Mouse (Mus musculus) neural tube, embryonic 15.5 days (tissue): Measurements from ENCODE around the gene Eno2. TPM values are rescaled to one million over a fixed set of nuclear protein-coding genes. Genes with fewer than 3 reads are reported as not detected.
A peak's percentile ranks its signal among the peaks of the same experiment; 100 is the strongest.

ENCODE experiments used
- ATAC-seq: fragments of 200-750 bp; cut with Nextera tagmentation; 2 replicates; pipeline ENCODE4 v1.8.0; 2017; ENCODE audit warnings: mild to moderate bottlenecking, moderate TSS enrichment, moderate library complexity; ENCODE audit not compliant: low FRiP score
- H3K27ac ChIP-seq: fragments of 300-500 bp; sonication (generic); replicated peaks from 2 replicates; pipeline ENCODE4 v1.5.1; 2015; ENCODE audit warnings: mild to moderate bottlenecking, inconsistent platforms
- H3K27me3 ChIP-seq: fragments of 300-500 bp; sonication (generic); replicated peaks from 2 replicates; pipeline ENCODE4 v1.6.1; 2015; ENCODE audit warnings: inconsistent platforms
- H3K36me3 ChIP-seq: fragments of 300-500 bp; sonication (generic); 2 replicates; pipeline ENCODE4 v1.6.1; 2015; ENCODE audit warnings: inconsistent platforms
- H3K4me1 ChIP-seq: fragments of 300-500 bp; sonication (generic); 2 replicates; pipeline ENCODE4 v1.6.1; 2015; ENCODE audit warnings: inconsistent platforms
- H3K4me2 ChIP-seq: fragments of 300-500 bp; sonication (generic); 2 replicates; pipeline ENCODE4 v1.6.1; 2015; ENCODE audit warnings: inconsistent platforms, mild to moderate bottlenecking, moderate library complexity
- H3K4me3 ChIP-seq: fragments of 300-500 bp; sonication (generic); replicated peaks from 2 replicates; pipeline ENCODE4 v1.5.1; 2015; ENCODE audit warnings: mild to moderate bottlenecking, inconsistent platforms
- H3K9ac ChIP-seq: fragments of 300-500 bp; sonication (generic); replicated peaks from 2 replicates; pipeline ENCODE4 v1.6.1; 2015; ENCODE audit warnings: mild to moderate bottlenecking, inconsistent platforms
- H3K9me3 ChIP-seq: fragments of 300-500 bp; sonication (generic); replicated peaks from 2 replicates; pipeline ENCODE4 v1.6.1; 2016; ENCODE audit warnings: inconsistent platforms
- WGBS: fragments of 180-500 bp; shearing (Covaris S2); methylation state at CpG from one replicate; pipeline ENCODE4 v1.1.7; 2015; ENCODE audit warnings: mixed read lengths; 5-methylcytosine and 5-hydroxymethylcytosine counted together
- polyA plus RNA-seq: library from polyadenylated mRNA; unstranded; fragments of >200 nt; fragmentation: Nextera tagmentation; extraction: Ambion mirVana; gene quantifications from 2 replicates; pipeline ENCODE4 v1.2.1, GENCODE M21; 2015

Eno2 gene
- polyA plus RNA-seq, 1 experiment from 2014 or later: 226 TPM

- Histone ChIP-seq H3K27me3 (no peaks in the 10 kb centered on the region), H3K9me3 (no peaks in the 10 kb centered on the region), H3K27ac (peak overlapping the region; percentile 87), H3K4me2 (peak overlapping the region; percentile 81), H3K4me3 (peak overlapping the region; percentile 44), H3K9ac (peak overlapping the region; percentile 57), H3K36me3 (peaks cover 62% of the 10 kb centered on the region), H3K4me1 (peaks cover 47% of the 10 kb centered on the region)
- under 1% methylated on average over 84 of the region's 85 CpGs for WGBS
- peak; percentile 82 for ATAC-seq
Measured at GRCm38 (mm10) chr6:124745490-124746295, 23.8 kb downstream of the Eno2 start.

DNA sequence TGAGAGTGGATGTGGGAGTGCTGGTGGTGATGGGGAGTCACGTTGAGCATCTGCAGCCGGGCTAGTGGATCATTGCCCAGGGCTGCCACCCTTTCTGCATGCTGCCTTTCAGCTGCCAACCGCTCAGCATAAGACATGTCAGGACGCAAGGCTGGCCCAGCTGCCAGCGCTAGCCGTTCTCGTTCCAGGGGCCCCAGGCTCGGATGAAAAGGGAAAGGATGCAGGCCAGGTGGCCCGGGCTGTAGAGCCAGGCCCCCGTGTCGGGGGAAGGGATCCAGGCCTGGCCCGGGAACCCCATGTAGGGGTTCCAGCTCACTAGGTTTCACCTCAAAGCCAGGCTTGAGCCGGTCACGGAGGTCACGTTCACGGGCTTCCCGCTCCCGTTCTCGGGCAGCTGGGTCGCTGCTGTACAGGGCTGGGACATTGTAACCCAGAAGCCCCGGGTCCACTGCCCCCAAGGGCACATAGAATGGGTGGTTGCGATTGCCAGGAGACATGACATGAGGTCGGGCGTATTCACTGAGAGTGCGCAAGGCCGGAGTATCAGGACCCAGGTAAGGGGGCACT, 24.6 kb downstream of the Eno2 start:
- H3K9me3 ChIP-seq: no peaks in the 10 kb centered on the region
- H3K4me2 ChIP-seq: peak overlapping the region; percentile 81
- peaks cover 61% of the 10 kb centered on the region for H3K36me3 ChIP-seq
- ATAC-seq: peak; percentile 1
- no peaks in the 10 kb centered on the region for H3K27me3 ChIP-seq
- H3K4me3 ChIP-seq: peak overlapping the region; percentile 44
- WGBS: 73% methylated on average over 26 of the region's 26 CpGs
- peaks cover 45% of the 10 kb centered on the region for H3K4me1 ChIP-seq
- H3K9ac ChIP-seq: peak overlapping the region; percentile 42; the same call in 1 of the 2 replicates
- peak overlapping the region; percentile 87 for H3K27ac ChIP-seq

- Histone ChIP-seq H3K9ac (no peak overlapping the region), H3K4me1 (peaks cover 57% of the 10 kb centered on the region), H3K27me3 (no peaks in the 10 kb centered on the region), H3K9me3 (no peaks in the 10 kb centered on the region), H3K36me3 (peaks cover 49% of the 10 kb centered on the region), H3K27ac (no peak overlapping the region), H3K4me3 (no peak overlapping the region), H3K4me2 (no peak overlapping the region)
- 88% methylated on average over 8 of the region's 8 CpGs for WGBS
- ATAC-seq: no peak
Measured at GRCm38 (mm10) chr6:124743647-124744046, 25.8 kb downstream of the Eno2 start.

DNA sequence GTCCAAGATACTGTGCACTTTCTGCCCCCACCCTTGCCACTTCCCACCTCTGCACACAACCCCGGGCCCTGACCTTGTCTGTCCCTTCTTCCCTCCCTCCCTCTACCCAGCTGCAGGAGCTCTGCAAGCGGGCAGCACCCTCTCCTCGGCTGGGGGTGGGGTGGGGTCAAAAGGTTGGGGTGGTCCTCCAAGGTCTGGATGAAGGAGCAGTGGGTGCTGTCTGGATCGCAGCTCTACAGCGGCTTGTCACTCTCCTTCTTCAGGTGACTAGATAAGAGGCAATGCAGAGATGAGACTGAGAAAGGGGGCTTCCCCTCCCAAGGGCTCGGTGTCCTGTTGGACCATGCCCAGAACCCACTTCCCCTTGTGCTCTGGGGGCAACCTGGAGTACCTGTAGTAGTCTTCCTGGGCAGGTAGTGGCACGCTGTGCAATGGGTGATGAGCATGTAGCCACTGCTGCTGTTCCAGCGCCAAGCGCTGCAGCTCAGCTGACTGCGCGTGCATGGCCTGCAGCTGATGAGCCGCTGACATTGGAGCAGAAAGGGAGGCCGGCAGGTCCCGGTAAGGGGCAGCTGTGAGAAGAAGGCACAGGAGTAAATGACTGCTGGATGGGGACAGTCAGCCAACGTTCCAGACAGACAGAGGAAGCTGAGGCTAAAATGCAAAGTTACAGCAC, 26.5 kb downstream of the Eno2 start:
- WGBS: 91% methylated on average over 15 of the region's 15 CpGs
- Histone ChIP-seq H3K4me1 (peaks cover 59% of the 10 kb centered on the region), H3K9ac (no peak overlapping the region), H3K4me3 (no peak overlapping the region), H3K27me3 (no peaks in the 10 kb centered on the region), H3K9me3 (no peaks in the 10 kb centered on the region), H3K27ac (peak overlapping the region; percentile 10; the same call in 1 of the 2 replicates), H3K4me2 (no peak overlapping the region), H3K36me3 (peaks cover 42% of the 10 kb centered on the region)
- ATAC-seq: no peak

DNA sequence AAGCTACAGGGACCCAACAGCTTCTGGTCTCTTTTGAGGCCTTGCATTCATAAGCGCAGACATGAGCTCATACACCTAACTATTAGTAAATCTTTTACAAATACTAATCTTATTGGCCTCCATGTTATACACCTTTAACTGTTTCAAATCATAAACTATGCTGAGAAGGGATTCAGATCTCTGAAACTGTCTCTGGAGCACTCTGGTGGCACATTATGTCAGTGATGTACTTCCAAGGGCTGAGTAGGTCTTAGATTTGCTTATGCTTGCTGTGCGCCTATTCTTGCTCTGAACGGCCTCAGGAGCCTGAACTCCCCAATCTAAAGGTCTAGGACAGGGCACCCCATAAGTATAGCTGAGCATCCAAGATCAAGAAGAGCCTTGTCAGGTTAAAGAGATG, 27.6 kb downstream of the Eno2 start:
- WGBS: 66% methylated on average over 3 of the region's 3 CpGs
- Histone ChIP-seq H3K4me1 (peaks cover 56% of the 10 kb centered on the region), H3K27me3 (no peaks in the 10 kb centered on the region), H3K4me3 (peak overlapping the region; percentile 65), H3K9me3 (no peaks in the 10 kb centered on the region), H3K9ac (peak overlapping the region; percentile 95), H3K27ac (peak overlapping the region; percentile 99), H3K36me3 (peaks cover 31% of the 10 kb centered on the region), H3K4me2 (peak overlapping the region; percentile 84)
- no peak for ATAC-seq

- peak; percentile 84 for ATAC-seq
- Histone ChIP-seq H3K4me3 (peak within 1 kb of the TSS; percentile 65), H3K36me3 (peaks cover 28% of the 10 kb centered on the region), H3K4me1 (peaks cover 49% of the 10 kb centered on the region), H3K27ac (peak within 1 kb of the TSS; percentile 99), H3K9ac (peak within 1 kb of the TSS; percentile 95), H3K9me3 (no peaks in the 10 kb centered on the region), H3K4me2 (peak within 1 kb of the TSS; percentile 84), H3K27me3 (no peaks in the 10 kb centered on the region)
- under 1% methylated on average over 41 of the region's 41 CpGs for WGBS
Measured at GRCm38 (mm10) chr6:124740888-124741761, 28.3 kb downstream of the Eno2 start, which contains the start of gene Grcc10. Gene Grcc10, minus strand, starts transcription at chr6:124741374.

DNA sequence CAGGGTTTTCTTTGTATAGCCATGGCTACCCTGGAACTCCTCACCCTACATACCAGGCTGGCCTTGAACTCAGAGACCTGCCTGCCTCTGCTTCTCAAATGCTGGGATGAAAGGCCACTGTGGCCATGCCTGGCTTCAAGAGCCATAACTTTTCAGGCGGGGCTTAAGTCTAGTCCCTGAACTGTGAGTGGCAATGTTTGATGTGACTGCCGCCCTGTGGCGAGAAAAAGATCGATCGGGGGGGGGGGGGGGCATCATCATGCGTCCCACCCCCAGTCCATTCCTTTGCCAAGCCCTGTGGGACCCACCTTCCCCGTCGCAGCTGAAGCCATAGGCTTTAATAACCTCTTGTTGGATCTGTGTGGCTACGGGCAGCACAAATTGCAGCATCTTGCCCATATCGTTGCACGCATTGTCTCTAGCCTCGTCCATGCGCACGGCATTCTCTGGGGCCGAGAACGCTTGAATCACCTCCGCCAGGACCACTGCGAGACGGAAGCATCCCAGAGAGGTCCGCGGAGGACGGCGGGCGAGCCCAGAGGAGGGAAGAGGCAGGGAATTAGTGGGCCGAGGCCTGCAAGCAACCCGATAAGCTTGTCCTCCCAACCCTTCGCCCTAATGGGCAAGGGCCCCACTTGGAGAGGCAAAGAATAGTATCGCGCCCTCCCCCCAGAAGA, 29.1 kb downstream of the Eno2 start:
- Histone ChIP-seq H3K9me3 (no peaks in the 10 kb centered on the region), H3K27me3 (no peaks in the 10 kb centered on the region), H3K4me3 (peak overlapping the region; percentile 65), H3K9ac (peak overlapping the region; percentile 95), H3K4me1 (peaks cover 43% of the 10 kb centered on the region), H3K4me2 (peak overlapping the region; percentile 84), H3K36me3 (peaks cover 28% of the 10 kb centered on the region), H3K27ac (peak overlapping the region; percentile 99)
- 0% methylated on average over 29 of the region's 29 CpGs for WGBS
- peak; percentile 22 for ATAC-seq

DNA sequence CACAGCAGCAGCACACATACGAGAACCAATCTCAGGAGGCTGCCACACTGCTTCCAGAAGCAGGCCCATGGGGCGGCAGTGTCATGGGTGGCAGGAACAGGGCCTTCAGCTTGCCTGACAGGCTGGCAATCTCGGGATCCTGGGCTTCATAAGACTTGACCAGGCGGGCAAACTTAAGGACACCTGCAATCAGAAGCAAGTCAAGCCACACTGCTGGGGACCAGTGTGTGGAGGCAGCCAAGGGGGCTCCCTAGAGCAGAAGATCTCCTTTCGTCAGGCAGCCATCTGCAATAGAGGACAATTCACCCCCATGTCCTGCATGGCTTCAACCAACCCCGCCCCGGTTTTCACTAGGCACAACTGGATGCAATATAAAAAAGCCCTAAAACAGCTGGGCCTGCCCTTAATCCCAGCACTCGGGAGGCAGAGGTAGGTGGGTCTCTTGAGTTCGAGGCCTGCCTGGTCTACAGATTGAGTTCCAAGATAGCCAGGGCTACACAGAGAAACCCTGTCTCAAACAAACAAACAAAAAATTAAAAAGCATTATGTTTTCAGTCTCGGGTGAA, 30.2 kb downstream of the Eno2 start:
- WGBS: 81% methylated on average over 10 of the region's 10 CpGs
- peaks cover 19% of the 10 kb centered on the region for H3K36me3 ChIP-seq
- no peak for ATAC-seq
- no peaks in the 10 kb centered on the region for H3K9me3 ChIP-seq
- H3K9ac ChIP-seq: peak overlapping the region; percentile 95
- H3K4me2 ChIP-seq: peak overlapping the region; percentile 84
- peaks cover 33% of the 10 kb centered on the region for H3K4me1 ChIP-seq
- H3K4me3 ChIP-seq: no peak overlapping the region
- H3K27ac ChIP-seq: peak overlapping the region; percentile 99; the same call in 1 of the 2 replicates
- H3K27me3 ChIP-seq: no peaks in the 10 kb centered on the region

DNA sequence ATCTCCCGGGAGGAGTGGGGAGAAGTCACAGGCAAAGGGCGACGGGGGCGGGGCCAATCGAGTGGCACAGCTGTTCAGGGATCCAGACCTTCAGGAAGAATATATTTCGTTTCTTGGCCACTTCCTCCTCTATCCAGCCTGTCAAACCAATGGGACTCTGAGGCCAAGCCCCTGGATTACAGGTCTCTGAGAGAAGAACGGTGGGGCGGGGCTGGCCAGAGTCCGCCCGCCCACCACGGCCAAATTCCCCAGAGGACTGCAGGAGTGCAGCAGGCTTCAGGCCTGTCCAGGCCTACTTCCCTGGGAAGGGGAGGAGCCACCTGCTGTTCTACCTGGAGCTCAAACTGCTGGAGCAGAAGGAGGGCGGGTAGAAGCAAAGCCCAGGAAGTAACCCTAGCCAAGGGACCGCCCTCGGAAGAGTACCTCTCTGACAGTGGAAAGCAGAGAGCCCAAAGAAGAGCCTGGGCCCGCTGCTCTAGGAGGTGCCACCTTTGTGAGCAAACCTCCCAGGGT, 30.9 kb downstream of the Eno2 start, which contains the start of gene Ptpn6:
TSS of gene Ptpn6 (minus strand) at position 204 of the 513 bp plus-strand sequence.
- H3K4me3 ChIP-seq: no peak within 1 kb of the TSS
- H3K9ac ChIP-seq: peak within 1 kb of the TSS; percentile 95
- ATAC-seq: no peak
- no peaks in the 10 kb centered on the region for H3K9me3 ChIP-seq
- peak within 1 kb of the TSS; percentile 99; the same call in 1 of the 2 replicates for H3K27ac ChIP-seq
- H3K27me3 ChIP-seq: no peaks in the 10 kb centered on the region
- H3K36me3 ChIP-seq: peaks cover 13% of the 10 kb centered on the region
- WGBS: 21% methylated on average over 15 of the region's 15 CpGs
- peak within 1 kb of the TSS; percentile 84 for H3K4me2 ChIP-seq
- peaks cover 33% of the 10 kb centered on the region for H3K4me1 ChIP-seq

DNA sequence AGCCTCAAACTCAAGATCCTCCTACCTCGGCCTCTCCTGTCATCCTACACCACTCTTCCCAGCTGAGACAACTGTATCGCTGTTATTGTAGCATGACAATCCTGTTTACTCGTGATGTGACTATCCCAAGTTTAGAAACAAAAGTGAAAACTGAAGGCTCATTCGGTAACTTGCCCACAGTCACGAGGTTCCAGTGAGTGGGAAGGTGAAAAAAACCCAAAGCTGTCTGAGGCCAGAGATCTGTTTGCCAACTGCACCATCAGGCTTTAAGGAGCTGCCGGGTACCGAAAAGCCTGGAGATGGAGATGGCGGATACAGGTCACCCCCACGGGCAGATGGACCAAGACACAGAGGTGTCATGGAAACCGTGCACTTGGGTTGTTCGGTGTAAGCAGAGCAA, 32.4 kb downstream of the Eno2 start:
- H3K27ac ChIP-seq: no peak overlapping the region
- WGBS: 94% methylated on average over 11 of the region's 11 CpGs
- H3K27me3 ChIP-seq: no peaks in the 10 kb centered on the region
- H3K4me3 ChIP-seq: no peak overlapping the region
- peaks cover 25% of the 10 kb centered on the region for H3K4me1 ChIP-seq
- no peaks in the 10 kb centered on the region for H3K9me3 ChIP-seq
- ATAC-seq: no peak
- no peaks in the 10 kb centered on the region for H3K36me3 ChIP-seq
- no peak overlapping the region for H3K9ac ChIP-seq
- H3K4me2 ChIP-seq: no peak overlapping the region
